Mouse (Mus musculus) megakaryocyte progenitor cell, adult 5-6 weeks (primary cell): Measurements from ENCODE around the gene Gm49393. TPM values are rescaled to one million over a fixed set of nuclear protein-coding genes. Genes with fewer than 3 reads are reported as not detected.
"Not testable (repeated sequence)": the region's sequence is repeated elsewhere in the genome, so short reads cannot be mapped to it uniquely, and the experiment has no call there.

Source experiments
- ATAC-seq: replicated peaks from 2 replicates; pipeline ENCODE4 v1.8.0; 2016; ENCODE audit warnings: mild to moderate bottlenecking, moderate TSS enrichment, inconsistent platforms; ENCODE audit not compliant: poor library complexity
- total RNA-seq, 2 experiments: library from RNA; stranded (forward) in 1 of 2; stranded (reverse) in 1 of 2; fragments of 157-497, 149-512 nt in 1 of 2; fragments of 200-1000 nt in 1 of 2; gene quantifications; 2 replicates each; pipeline versions ENCODE4 v1.2.3 to v1.2.4; 2015 to 2017

Gene Gm49393
- not detected in 2 replicates for total RNA-seq (2015)
- total RNA-seq (2017) = 3.8 TPM in 1 of 2 replicates, not detected in the other

DNA sequence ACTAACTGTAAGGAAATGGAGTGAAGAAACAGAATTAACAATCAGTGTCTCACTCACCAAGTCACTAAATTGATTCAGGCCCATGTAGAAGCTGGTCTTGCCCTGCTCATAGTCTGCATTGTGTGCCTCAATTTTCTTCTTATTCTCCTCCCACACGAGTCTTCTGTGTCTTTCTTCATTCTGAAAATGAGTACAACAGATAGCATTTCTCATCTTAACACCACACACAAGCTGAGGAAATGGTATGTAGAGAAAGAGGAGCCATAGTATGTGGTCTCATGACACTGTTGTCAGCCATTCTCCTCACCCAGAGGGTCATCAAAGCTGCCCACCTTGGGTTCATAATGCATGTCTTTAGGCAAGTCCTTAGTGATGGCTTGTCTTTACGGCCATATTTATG, at the start of gene Gm49393:
Gm49393 (minus strand) TSS at position 101 of the 400 bp plus-strand sequence.
- not testable (repeated sequence) for ATAC-seq

DNA sequence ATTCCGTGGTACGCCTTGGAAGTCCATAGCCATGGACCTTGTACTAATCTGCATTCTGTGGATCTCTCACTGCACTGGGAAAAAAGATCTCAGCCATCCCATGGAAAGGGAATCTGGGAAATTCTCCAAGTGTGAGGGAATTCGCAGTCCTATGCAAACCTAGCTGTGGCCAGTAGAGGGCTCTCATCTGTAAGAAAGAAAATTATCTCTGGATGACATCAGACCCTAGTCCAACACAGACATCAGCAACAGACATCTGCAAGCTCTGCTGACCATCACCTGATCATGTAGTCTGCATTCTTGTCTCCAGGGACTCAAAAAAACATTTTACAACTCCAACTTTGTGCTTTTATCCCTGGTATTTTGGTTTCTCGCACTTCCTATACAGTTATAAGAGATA, 36.9 kb upstream of the Gm49393 start:
- peak; percentile 65 for ATAC-seq

GRCm38 (mm10) chr13:60963985-60964384, 28.6 kb upstream of the Gm49393 start:
- peak; percentile 83 for ATAC-seq

DNA sequence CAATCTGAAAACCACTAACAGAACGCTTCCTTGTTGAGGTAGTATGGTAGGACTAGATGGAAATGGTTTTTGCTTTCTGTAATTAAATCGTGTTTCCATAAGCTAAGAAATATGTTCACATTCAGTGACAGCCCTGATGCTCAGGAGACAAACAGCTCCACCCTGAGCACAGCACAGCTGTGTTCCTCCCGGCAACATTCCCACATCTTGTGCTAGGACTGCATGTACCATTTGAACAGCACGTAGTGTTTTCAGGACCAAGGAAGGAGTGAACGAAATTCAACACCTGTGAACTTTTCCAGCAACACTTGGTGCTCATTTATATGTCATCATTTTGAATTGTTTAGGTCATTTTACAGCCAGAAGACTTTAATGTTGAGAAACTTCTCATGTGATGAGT, 26.3 kb upstream of the Gm49393 start:
- no peak for ATAC-seq

DNA sequence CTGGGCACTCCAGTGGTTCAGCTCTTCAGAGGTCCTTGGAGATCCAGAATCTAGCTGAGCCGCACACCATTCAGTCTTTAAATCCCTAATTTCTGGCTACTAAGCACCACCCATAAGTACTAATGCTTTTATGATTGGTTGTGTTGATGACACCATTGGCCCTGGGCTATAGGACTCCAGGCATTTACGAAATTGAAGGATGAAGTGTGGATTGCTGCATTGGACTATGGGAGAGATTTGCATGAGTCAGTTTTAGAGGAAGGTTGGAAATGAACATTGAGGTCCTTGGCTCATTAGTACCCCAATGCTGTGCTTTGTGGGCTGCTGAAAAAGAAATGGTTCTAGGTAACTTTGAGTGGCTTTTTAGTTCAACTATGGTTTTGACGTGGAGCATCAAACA, 6.5 kb upstream of the Gm49393 start, which contains the start of gene Tpbpa:
Tpbpa (minus strand) TSS at position 101 of the 400 bp plus-strand sequence.
- ATAC-seq = not testable (repeated sequence)

DNA sequence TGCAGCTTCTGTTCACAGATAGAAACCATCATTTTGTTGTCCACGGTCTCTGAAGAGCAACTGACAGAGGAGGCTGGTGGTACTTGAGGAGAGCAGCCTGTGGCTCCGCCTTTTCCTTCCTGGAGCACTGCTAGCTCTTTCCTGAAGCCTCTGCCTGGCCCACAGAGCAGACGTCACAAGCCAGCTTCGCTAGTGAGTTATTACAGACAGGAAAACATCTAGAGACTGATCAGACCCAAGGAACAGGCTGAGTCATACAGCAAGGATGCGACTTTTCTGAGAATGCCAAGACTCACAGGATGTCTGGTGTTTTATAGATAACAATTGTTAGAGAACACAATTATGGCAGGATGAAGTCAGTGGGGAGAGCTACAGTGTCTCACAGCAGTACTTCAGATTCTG, 1.1 kb upstream of the Gm49393 start, which contains the start of the genes Gm49391 and Ctla2a:
Gm49391 (minus strand) TSS at position 72 of the 402 bp plus-strand sequence.
Ctla2a (minus strand) TSS at position 126 of the 402 bp plus-strand sequence.
- ATAC-seq = peak; percentile 98

GRCm38 (mm10) chr13:60904780-60905179, 30.6 kb downstream of the Gm49393 start, which contains the start of gene Tpbpb:
Tpbpb (minus strand) TSS chr13:60904880.
- not testable (repeated sequence) for ATAC-seq

GRCm38 (mm10) chr13:60897328-60897727, 38.1 kb downstream of the Gm49393 start, which contains the start of gene Ctla2b:
Ctla2b (minus strand) TSS chr13:60897447.
- ATAC-seq = peak; percentile 97

- not testable (repeated sequence) for ATAC-seq
These were observed 38.6 kb downstream of the Gm49393 start, which contains the start of gene Gm49392 for GRCm38 (mm10) chr13:60896794-60897193. Gm49392 (minus strand) TSS chr13:60896894.

DNA sequence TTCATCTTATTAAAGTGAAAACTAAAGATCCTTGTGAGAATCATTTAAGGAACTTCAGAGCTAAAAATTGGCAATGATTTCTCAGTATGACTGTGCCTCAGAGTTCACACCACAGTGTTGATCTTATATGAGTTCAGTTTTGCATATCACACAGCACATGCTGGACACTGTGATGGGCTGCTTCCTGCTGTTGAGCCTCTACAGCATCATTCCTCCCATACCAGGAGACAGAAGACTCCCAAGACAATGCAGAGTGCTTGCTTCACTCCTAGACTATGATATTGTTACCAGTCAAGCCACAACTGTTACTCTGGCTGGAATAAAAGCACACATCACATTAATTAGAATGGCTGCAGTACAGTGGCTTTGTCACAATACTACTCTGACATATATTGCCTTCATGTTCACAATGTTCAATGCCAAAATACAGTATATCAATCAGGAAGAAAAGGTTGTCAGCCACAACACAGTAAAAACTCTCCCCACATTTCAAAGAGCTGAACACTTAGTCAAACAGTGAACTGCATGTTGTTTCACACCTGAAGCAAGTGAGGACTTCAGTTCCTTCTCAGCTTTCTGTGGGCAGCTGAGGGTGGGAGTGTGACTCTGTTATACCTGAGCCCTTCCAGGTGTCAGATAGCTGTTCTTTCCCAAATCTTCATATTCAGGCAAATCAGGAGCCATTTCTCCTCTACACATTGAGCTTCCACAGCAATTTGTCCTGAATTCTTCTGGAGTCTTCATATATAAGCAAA, 39.8 kb downstream of the Gm49393 start:
- ATAC-seq = no peak

DNA sequence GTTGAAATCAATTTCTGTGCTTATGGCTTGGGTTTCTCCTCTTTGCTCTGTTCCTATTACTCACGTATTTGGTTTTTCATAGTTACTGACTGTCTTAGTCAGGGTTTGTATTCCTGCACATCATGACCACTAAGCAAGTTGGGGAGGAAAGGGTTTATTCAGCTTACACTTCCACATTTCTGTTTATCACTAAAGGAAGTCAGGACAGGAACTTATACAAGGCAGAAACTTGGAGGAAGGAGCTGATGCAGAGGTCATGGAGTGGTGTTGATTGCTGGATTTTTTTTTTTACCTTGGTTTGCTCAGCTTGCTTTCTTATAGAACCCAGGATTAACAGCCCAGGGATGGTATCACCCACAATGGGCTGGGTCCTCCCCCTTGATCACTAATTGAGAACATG, 43.1 kb downstream of the Gm49393 start:
- peak; percentile 20; the same call in 1 of the 2 replicates for ATAC-seq

GRCm38 (mm10) chr13:60864281-60864680, 71.1 kb downstream of the Gm49393 start, which contains the start of gene 4930486L24Rik:
4930486L24Rik (minus strand) TSS chr13:60864475.
- no peak for ATAC-seq

DNA sequence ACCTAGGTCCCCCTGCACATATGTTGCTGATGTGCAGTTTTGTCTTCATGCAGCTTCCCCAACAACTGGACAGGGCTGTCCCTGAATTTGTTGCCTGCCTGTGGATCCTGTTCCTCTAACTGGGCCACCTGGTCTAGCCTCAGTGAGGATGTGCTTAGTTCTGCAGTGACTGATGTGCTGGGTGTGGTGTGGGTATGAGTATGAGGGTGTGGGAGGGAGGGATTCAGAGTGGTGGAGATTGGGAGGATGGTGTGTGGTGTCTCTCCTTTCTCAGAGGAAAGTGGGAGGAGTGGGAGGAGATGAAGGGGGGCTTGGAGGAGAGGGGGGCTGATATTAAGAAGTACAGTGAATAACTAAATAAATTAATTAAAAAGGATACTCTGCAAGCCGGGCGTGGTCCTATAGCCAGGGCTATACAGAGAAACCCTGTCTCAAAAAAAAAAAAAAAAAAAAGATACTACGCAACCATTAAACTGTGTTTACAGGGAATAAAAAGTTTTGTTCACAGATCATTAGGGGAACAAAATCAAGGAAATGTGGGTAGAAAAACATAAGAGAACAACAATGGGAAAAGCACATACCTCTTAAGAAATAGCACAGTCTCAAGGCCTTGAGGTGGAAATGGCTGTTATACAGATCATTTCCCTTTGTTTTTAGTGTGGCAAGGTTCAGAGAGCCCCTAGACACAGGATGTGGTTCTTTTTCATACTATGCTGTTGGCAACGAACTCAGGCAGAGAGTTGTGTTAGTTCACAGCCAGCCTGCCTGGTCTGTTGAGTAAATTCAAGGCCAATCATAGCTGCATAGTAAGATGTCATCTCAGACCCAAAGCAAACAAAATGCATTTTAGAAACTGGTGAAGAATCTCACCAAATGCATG, 86.9 kb downstream of the Gm49393 start:
- ATAC-seq = peak; percentile 94

- ATAC-seq = no peak
These were observed 92.2 kb downstream of the Gm49393 start for GRCm38 (mm10) chr13:60843153-60843552.

- ATAC-seq = peak; percentile 64
These were observed 92.7 kb downstream of the Gm49393 start for GRCm38 (mm10) chr13:60842703-60843102.

GRCm38 (mm10) chr13:60839353-60839902, 96.0 kb downstream of the Gm49393 start:
- no peak for ATAC-seq

DNA sequence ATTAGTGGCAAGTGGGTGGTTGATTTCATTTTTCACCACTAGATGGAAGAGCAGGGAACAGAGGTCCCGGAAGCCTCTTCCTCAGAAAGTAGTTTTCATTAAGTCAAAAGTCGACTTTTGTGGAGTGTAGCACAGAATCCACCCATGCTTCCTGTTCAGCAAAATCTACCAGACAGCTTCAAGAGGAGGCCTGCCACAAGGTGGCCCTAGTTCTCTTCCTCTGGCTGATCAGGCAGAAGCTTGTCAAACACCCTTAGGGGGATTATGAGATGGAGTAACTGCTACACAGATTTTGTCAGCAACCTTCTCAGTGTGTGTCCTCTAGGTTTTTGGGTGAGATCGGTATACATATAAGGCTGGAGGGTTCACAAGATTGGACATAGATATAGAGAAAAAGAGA, 109.3 kb downstream of the Gm49393 start:
- peak; percentile 94 for ATAC-seq

DNA sequence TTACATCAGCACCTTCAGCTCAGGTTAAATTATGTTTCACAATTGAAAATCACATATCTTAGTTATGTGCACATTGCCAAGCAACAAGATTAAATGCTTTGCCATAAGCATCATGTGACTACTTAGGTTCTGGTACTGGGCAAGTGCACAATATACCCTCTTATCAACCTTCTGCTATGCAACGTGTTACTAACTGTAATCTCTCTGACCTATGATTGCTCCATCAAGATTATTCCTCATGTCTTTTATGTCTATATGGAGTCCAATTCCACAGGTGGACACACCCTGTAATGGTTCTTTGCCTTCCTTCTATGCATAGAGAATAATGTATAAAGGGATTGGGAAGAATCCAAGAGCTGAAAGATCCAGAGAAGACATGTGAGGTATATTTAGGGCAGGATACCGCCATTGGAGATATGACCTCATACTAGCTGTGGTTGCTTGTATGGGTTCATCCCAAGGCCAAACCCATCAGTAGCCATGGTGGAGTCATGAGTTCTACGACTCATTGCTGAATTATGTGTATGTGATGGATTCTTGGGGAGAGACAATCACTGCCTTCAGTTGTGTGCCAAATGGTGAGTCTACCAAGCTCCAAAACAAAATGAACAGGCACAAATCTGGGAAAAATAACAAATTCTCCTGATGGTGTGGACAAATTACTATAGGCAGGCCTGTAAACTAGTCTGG, 114.8 kb downstream of the Gm49393 start:
- no peak for ATAC-seq

GRCm38 (mm10) chr13:60819469-60819868, 115.9 kb downstream of the Gm49393 start:
- peak; percentile 98 for ATAC-seq

DNA sequence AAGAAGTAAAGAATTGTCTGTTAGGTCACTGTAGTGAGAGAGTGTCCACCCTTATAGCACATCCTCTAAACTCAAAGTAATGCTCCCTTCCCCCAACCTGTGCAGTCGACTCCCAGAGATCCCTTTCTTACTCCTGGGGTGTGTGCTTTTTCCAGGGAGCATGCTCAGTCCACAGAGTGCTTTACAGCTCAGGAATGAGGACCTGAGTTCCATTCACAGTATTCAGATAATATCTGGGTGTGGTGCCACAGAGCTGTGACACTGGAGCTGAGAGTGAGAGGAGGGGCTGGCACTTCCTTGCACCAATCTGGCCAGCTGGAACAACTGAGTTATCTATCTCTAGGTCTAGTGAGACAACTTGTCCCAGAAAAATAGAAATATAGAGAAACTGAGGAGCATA, 121.7 kb downstream of the Gm49393 start:
- ATAC-seq = no peak
